Mouse (Mus musculus) G1E (cell line): ENCODE data around the gene Med25.

Source experiments
- POLR2AphosphoS5 ChIP-seq: IDR thresholded peaks from 2 replicates; pipeline ENCODE4 v1.6.1; 2012; ENCODE audit warnings: low read depth, low read length, inconsistent platforms; ENCODE audit not compliant: insufficient replicate concordance
- TAL1 ChIP-seq: conservative IDR thresholded peaks from 2 replicates; pipeline ENCODE4 v1.6.1; 2012; ENCODE audit warnings: low read depth, low read length, inconsistent platforms, mixed read lengths

DNA sequence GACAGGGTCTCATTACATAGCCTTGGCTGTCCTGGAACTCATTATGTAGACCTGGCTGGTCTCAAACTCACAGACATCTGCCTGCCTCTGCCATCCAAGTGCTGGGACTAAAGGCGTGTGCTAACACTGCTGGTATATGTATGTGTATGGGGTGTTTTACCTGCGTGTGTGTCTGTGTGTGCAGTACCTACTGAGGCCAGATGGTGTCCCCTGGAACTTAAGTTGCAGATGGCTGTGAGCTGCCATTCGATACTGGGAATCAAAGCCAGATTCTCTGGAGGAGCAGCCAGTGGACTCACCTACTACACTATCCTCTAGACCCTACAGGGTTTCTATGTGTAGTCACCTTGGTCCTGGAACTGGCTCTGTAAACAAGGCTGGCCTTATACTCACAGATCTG, 33.0 kb upstream of the Med25 start:
- TF ChIP-seq TAL1 (no peak), POLR2AphosphoS5 (no peak)
